Mouse (Mus musculus): Measurements from ENCODE around the gene Thrap3.

Gene Thrap3

GRCm38 (mm10) chr4:126163067-126163659 is 39.4 kb downstream of the Thrap3 start, which contains the start of gene Sh3d21:
Gene Sh3d21 (minus strand): TSS chr4:126163491.
- DNase-seq: peak in 1 of 2 experiments; percentile 38

DNA sequence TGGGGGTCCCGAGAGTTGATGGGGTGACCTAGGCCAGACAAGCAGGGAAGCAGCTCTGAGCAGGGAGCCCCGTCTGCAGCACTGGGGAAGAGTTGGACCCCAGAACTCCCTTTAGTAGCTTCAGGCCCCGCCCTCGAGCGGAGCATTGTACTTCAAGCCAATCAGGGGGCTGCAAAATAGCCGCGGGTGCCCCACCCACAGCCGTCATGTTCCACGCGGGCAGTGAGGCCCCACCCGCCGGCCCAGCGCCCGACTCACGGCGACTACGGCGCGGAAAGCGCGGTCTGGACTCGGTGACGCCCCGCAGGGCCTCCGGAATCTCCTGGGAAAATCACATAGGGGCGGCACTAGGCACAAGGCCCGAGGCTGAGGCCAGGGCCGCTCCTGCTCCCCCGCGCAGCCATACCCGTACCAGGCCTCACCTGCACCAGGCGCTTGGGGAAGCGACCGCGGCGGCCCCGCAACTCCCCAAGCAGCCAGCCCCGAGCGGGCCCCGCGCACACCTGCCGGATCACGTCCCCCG is 40.0 kb downstream of the Thrap3 start:
- DNase-seq: peak; percentile 82 to 84

GRCm38 (mm10) chr4:126161986-126162385 is 40.6 kb downstream of the Thrap3 start:
- DNase-seq: no peak

DNA sequence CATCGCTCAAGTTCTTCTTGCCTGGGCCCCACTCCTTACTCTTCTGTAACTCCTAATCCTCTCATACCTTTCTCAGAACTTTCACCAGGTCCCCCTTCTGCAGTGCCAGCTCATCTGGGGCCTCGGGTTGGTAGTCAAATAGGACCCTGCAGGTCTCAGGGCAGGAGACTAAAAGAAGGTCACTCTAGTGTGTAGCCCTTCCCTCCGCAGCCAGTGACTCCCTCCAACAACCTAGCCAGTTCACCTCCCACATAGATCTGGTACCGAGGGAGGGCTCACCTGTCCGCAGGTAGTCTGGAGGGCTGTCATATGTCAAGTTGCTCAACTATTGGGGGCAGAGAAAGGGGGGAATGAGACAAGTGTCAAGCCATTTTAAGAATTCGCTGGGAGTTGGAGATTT is 41.1 kb downstream of the Thrap3 start:
- no peak for DNase-seq

- DNase-seq: no peak
These were observed 41.6 kb downstream of the Thrap3 start for GRCm38 (mm10) chr4:126160981-126161380.

GRCm38 (mm10) chr4:126159455-126159854 is 43.1 kb downstream of the Thrap3 start:
- no peak for DNase-seq

GRCm38 (mm10) chr4:126157562-126157961 is 45.0 kb downstream of the Thrap3 start:
- no peak for DNase-seq

DNA sequence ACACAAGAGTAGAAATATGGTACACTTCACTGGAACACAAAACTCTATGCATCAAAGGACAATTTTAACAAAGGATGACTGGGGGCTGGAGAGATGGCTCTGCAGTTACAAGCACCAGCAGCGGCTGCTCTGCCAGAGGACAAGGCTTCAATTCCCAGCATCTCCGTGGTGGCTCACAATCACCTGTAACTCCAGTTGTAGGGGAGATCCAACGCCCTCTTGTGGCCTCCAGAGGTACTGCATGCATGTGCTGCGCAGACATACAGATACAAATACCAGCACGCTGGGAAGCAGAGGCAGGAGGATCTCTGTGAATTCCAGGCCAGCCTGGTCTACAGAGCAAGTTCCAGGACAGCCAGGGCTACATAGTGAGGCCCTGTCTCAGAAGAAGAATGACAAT is 45.9 kb downstream of the Thrap3 start:
- DNase-seq: no peak

GRCm38 (mm10) chr4:126155869-126156268 is 46.7 kb downstream of the Thrap3 start:
- no peak for DNase-seq

GRCm38 (mm10) chr4:126155183-126155582 is 47.4 kb downstream of the Thrap3 start:
- DNase-seq: no peak

- DNase-seq: no peak
These were observed 49.7 kb downstream of the Thrap3 start for GRCm38 (mm10) chr4:126152864-126153263.

DNA sequence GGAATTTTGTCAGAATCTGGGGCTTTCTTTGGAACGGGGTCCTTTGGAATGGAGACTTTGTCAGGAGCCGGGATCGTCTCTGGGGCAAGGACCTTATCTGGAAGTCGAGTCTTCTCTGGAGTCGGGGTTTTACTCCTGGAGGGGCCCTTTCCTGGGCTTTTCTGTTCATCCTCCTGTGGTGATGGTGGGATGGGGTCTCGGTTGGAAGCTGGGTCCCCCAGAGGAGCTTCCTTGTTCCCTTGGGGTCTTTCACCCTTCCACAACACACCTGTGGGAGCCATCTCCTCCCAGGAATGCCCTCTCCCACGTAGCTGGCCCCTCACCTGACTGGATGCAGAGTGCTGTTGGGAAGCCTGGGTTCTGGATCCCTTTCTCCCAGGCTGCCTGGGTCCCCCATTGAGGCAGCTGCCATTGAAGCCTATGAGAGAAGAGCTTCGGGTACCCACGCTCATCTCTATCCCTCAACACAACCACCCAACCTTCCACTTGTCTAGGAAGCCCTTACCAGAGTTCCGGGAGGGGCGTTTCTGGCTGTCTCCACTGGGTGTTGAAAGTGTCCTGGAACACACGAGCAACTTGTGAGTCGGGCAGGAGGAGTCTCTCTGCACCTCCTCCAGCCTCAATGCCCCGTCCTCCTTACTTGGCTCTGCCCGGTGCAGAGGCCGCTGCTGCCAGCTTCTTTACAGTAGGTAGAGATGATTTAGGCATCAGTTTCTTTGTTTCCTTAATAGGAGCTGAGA is 50.7 kb downstream of the Thrap3 start:
- DNase-seq: no peak

DNA sequence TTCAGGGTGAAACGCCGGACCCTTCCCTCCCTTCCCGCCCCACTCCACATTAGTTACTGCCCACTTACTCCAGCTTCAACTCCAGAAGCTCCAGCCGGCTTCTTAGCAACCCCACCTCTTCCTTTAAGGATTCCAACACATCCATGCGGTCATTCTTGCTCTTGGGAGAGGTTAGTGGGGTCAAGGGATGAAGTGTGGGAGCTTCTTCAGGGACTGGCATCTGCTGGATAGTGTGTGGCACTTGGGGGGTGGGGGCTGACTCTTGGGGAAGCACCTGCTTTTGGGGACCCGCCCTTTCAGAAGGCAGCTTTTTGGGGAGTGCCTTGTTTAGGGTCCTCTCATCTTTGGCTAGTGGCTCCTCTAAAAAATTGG is 51.6 kb downstream of the Thrap3 start:
- no peak for DNase-seq

DNA sequence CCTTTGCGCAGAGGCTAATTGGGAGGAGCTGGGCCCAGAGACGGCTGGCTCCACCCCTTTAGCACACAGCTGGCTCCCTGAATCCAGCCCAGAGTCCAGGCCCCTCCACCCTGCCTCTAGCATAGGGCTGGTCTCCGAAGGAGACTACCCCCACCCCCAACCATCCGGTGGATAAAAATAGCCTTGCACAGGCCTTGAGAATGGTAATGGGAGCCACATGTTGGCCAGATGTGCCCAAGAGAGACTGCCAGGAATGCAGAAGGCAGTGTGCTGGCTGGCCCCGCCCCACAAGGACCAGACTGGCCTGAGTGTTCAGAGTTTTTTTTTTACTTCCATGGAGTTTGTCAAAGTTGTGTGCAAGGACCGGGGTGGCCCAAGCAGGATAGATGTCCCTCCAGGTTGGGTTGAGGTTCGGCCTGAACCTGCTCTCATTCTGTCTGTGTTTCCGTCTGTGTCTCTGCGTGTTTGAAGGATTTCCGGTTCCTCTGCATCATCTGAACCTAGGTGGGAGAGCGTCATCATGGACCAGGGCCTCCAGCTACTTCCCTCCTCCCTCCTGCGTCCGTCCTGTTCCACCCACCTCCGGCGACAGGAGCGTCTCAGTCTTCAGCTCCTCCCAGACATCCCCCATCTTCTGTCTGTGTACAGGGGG is 52.1 kb downstream of the Thrap3 start:
- no peak for DNase-seq

GRCm38 (mm10) chr4:126149798-126150197 is 52.8 kb downstream of the Thrap3 start:
- no peak for DNase-seq

GRCm38 (mm10) chr4:126149041-126149676 is 53.4 kb downstream of the Thrap3 start:
- no peak for DNase-seq

- DNase-seq: no peak
These were observed 54.2 kb downstream of the Thrap3 start for GRCm38 (mm10) chr4:126148161-126148961.

DNA sequence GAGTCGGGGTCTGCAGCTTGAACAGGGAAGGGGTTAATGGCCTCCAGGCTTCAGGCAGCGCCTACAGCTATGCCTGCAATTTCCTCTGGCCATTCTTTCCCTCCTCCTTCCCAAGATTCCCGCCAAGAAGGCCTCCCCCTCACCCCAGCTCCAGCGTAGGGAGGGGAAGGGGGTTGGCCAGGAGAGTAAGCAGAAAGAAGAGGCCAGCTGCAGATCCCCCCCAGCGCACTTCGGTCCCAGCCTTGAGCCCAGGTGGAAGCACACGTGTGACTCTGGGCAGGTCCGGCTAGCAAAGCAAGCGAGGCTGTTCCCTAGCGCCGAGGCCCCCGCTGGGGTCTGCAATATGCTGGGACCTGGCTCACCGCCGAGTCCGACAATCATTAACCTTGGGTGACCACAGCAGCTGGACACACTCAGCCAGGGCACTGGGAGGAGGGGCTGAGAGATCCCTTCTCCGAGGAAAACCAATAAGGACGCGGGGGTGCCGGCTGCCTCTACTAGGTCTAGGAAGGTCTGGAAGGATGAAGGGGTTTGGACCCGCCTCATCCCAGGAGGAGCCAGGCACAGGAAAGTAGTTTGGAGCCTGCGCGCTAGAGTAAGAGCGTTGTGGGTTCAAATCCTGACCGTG is 54.9 kb downstream of the Thrap3 start, which contains the start of gene Eva1b:
Gene Eva1b (plus strand): TSS at position 212 of the 628 bp plus-strand sequence.
- no peak for DNase-seq

DNA sequence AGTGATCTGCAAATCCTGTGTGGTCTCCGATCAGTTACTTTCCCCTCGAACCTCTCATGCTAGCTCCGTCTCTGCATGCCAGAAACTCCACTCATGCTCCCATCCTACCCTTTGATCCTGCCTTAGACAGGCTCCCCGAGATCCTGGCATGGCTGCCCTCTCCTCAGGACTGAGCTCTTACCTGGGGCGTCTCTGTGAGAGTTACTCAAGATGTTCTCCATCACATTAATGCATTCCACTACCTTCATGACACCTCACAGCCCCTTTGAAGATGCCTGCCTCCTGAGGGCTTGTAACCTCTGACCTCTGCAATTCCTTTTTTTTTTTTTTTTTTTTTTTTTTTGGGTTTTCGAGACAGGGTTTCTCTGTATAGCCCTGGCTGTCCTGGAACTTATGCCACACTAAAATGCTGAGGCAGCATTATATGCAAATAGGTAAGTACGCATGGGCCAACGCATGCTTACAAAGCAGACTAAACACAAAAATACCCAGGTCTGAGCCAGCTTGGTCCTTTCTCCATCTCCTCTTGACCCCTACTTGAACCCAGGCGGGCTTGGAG is 55.5 kb downstream of the Thrap3 start:
- no peak for DNase-seq

GRCm38 (mm10) chr4:126145396-126145795 is 57.2 kb downstream of the Thrap3 start:
- no peak for DNase-seq

DNA sequence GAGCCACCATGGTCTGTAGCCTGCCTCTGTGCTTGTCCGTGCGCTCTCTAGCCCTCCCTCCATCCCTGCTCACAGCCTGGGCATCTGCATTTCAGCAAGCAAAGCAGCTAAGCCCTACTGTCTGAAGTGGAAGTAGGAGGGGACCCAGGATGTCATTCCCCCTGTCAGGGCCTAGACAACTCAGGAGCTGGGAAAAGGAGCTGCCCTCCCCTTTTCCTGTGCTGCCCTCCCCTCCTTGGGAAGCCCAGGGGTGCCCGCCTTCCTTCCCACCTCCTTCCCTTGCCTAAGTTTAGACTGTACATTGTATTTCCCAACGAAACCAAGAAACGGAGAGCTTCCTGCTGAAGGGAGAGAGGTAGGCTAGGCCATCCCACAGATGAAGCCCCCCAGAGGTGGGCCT is 61.5 kb downstream of the Thrap3 start:
- no peak for DNase-seq

- no peak for DNase-seq
These were observed 64.8 kb downstream of the Thrap3 start for GRCm38 (mm10) chr4:126137773-126138172.

Measured in cerebellum, adult 18-20 months (tissue).